Mouse (Mus musculus): ENCODE data around the gene C1qtnf9.

C1qtnf9 gene

GRCm38 (mm10) chr14:60749880-60750279 is 18.1 kb upstream of the C1qtnf9 start:
- DNase-seq (ENCODE audit: low spot score in 2 of 2) = no peak

- DNase-seq (ENCODE audit: low spot score in 2 of 2) = no peak
Observed at GRCm38 (mm10) chr14:60751581-60751980, 16.4 kb upstream of the C1qtnf9 start.

GRCm38 (mm10) chr14:60752892-60753800 is 14.8 kb upstream of the C1qtnf9 start:
- DNase-seq (ENCODE audit: low spot score in 2 of 2) = peak in 1 of 2 experiments; percentile 40

GRCm38 (mm10) chr14:60753801-60754126 is 14.2 kb upstream of the C1qtnf9 start:
- no peak for DNase-seq (ENCODE audit: low spot score in 2 of 2)

- DNase-seq (ENCODE audit: low spot score in 2 of 2) = no peak
Observed at GRCm38 (mm10) chr14:60754656-60755055, 13.3 kb upstream of the C1qtnf9 start.

- peak in 1 of 2 experiments; percentile 34 for DNase-seq (ENCODE audit: low spot score in 2 of 2)
Observed at GRCm38 (mm10) chr14:60756271-60756670, 11.7 kb upstream of the C1qtnf9 start.

GRCm38 (mm10) chr14:60757265-60757664 is 10.7 kb upstream of the C1qtnf9 start:
- no peak for DNase-seq (ENCODE audit: low spot score in 2 of 2)

- no peak for DNase-seq (ENCODE audit: low spot score in 2 of 2)
Observed at GRCm38 (mm10) chr14:60757722-60758121, 10.2 kb upstream of the C1qtnf9 start.

GRCm38 (mm10) chr14:60759097-60759496 is 8.8 kb upstream of the C1qtnf9 start:
- no peak for DNase-seq (ENCODE audit: low spot score in 2 of 2)

- DNase-seq (ENCODE audit: low spot score in 2 of 2) = no peak
Observed at GRCm38 (mm10) chr14:60761801-60762200, 6.1 kb upstream of the C1qtnf9 start.

- DNase-seq (ENCODE audit: low spot score in 2 of 2) = no peak
Observed at GRCm38 (mm10) chr14:60762754-60763153, 5.2 kb upstream of the C1qtnf9 start.

GRCm38 (mm10) chr14:60763746-60764145 is 4.2 kb upstream of the C1qtnf9 start:
- no peak for DNase-seq (ENCODE audit: low spot score in 2 of 2)

GRCm38 (mm10) chr14:60764526-60764925 is 3.4 kb upstream of the C1qtnf9 start:
- no peak for DNase-seq (ENCODE audit: low spot score in 2 of 2)

GRCm38 (mm10) chr14:60765025-60765424 is 2.9 kb upstream of the C1qtnf9 start:
- DNase-seq (ENCODE audit: low spot score in 2 of 2) = no peak

GRCm38 (mm10) chr14:60769340-60769739 is 1.4 kb downstream of the C1qtnf9 start:
- no peak for DNase-seq (ENCODE audit: low spot score in 2 of 2)

GRCm38 (mm10) chr14:60770594-60770993 is 2.7 kb downstream of the C1qtnf9 start:
- DNase-seq (ENCODE audit: low spot score in 2 of 2) = no peak

- DNase-seq (ENCODE audit: low spot score in 2 of 2) = peak; percentile 54 to 79
Observed at GRCm38 (mm10) chr14:60771057-60771456, 3.1 kb downstream of the C1qtnf9 start.

GRCm38 (mm10) chr14:60773476-60773875 is 5.5 kb downstream of the C1qtnf9 start:
- DNase-seq (ENCODE audit: low spot score in 2 of 2) = no peak

- no peak for DNase-seq (ENCODE audit: low spot score in 2 of 2)
Observed at GRCm38 (mm10) chr14:60776521-60776920, 8.6 kb downstream of the C1qtnf9 start.

GRCm38 (mm10) chr14:60777485-60777919 is 9.6 kb downstream of the C1qtnf9 start:
- no peak for DNase-seq (ENCODE audit: low spot score in 2 of 2)

- no peak for DNase-seq (ENCODE audit: low spot score in 2 of 2)
Observed at GRCm38 (mm10) chr14:60779198-60779597, 11.3 kb downstream of the C1qtnf9 start.

GRCm38 (mm10) chr14:60782121-60782656 is 14.3 kb downstream of the C1qtnf9 start:
- no peak for DNase-seq (ENCODE audit: low spot score in 2 of 2)

- DNase-seq (ENCODE audit: low spot score in 2 of 2) = no peak
Observed at GRCm38 (mm10) chr14:60783196-60783595, 15.3 kb downstream of the C1qtnf9 start.
